Mouse (Mus musculus) lung, adult 18-20 months (tissue): ENCODE measurements at regions not wholly inside any gene's neighbourhood (a gene's known extent, or its start where the extent isn't known, plus 50 kb on each side); places are given as distances from the start of the nearest gene placed in this dataset.
"Not testable (repeated sequence)": the region's sequence is repeated elsewhere in the genome, so short reads cannot be mapped to it uniquely, and the experiment has no call there.

ENCODE experiments used
- DNase-seq, 2 experiments: peaks; one replicate each; pipeline ENCODE4 v3.0.0; 2022; ENCODE audit warnings: mixed read lengths in 2 of 2

GRCm38 (mm10) chr10:111637084-111637735 lies 131.1 kb downstream of the Phlda1 start:
- no peak for DNase-seq

- DNase-seq: no peak
Observed at GRCm38 (mm10) chr10:111639866-111640265, 133.8 kb downstream of the Phlda1 start.

- no peak for DNase-seq
Observed at GRCm38 (mm10) chr10:111642683-111643082, 136.6 kb downstream of the Phlda1 start.

- DNase-seq: not testable (repeated sequence)
Observed at GRCm38 (mm10) chr10:111653773-111654172, 147.7 kb downstream of the Phlda1 start.

GRCm38 (mm10) chr10:111654364-111655226 lies 148.5 kb downstream of the Phlda1 start:
- no peak for DNase-seq

- no peak for DNase-seq
Observed at GRCm38 (mm10) chr10:111658828-111659227, 152.7 kb downstream of the Phlda1 start.

GRCm38 (mm10) chr10:111662665-111663064 lies 156.6 kb downstream of the Phlda1 start:
- no peak for DNase-seq

- DNase-seq: no peak
Observed at GRCm38 (mm10) chr10:111665834-111666233, 159.7 kb downstream of the Phlda1 start.

GRCm38 (mm10) chr10:111666963-111667362 lies 160.9 kb downstream of the Phlda1 start:
- no peak for DNase-seq

- DNase-seq: no peak
Observed at GRCm38 (mm10) chr10:111668639-111669038, 162.6 kb downstream of the Phlda1 start.

- peak; percentile 11 to 35 for DNase-seq
Observed at GRCm38 (mm10) chr10:111669658-111670057, 163.6 kb downstream of the Phlda1 start.

GRCm38 (mm10) chr10:111670666-111671065 lies 164.6 kb downstream of the Phlda1 start:
- DNase-seq: no peak

GRCm38 (mm10) chr10:111672454-111673316 lies 166.6 kb downstream of the Phlda1 start:
- peak; percentile 89 to 92 for DNase-seq

- DNase-seq: no peak
Observed at GRCm38 (mm10) chr10:111673317-111673610, 167.2 kb downstream of the Phlda1 start.

GRCm38 (mm10) chr10:111676255-111676654 lies 170.2 kb downstream of the Phlda1 start:
- DNase-seq: no peak

- no peak for DNase-seq
Observed at GRCm38 (mm10) chr10:111680919-111681318, 174.8 kb downstream of the Phlda1 start.

GRCm38 (mm10) chr10:111684409-111685346 lies 178.6 kb downstream of the Phlda1 start:
- DNase-seq: no peak

- DNase-seq: no peak
Observed at GRCm38 (mm10) chr10:111686585-111686984, 180.5 kb downstream of the Phlda1 start.

- peak; percentile 68 to 75 for DNase-seq
Observed at GRCm38 (mm10) chr10:111689587-111689986, 183.5 kb downstream of the Phlda1 start.

- DNase-seq: no peak
Observed at GRCm38 (mm10) chr10:111693762-111694161, 187.7 kb downstream of the Phlda1 start.

- no peak for DNase-seq
Observed at GRCm38 (mm10) chr10:111694227-111695200, 188.4 kb downstream of the Phlda1 start.
